Mouse (Mus musculus) intestine, embryonic 15.5 days (tissue): ENCODE results near the gene Narf. TPM values are rescaled to one million over a fixed set of nuclear protein-coding genes. Genes with fewer than 3 reads are reported as not detected.
A peak's percentile ranks its signal among the peaks of the same experiment; 100 is the strongest.

ENCODE experiments used
- ATAC-seq: fragments of 200-750 bp; cut with Nextera tagmentation; 2 replicates; pipeline ENCODE4 v1.8.0; 2017; ENCODE audit warnings: moderate TSS enrichment, moderate library complexity
- H3K27ac ChIP-seq: fragments of 300-500 bp; sonication (generic); 2 replicates; pipeline ENCODE4 v1.5.1; 2015; ENCODE audit warnings: mild to moderate bottlenecking, inconsistent platforms
- H3K27me3 ChIP-seq: fragments of 300-500 bp; sonication (generic); replicated peaks from 2 replicates; pipeline ENCODE4 v1.6.1; 2015; ENCODE audit warnings: inconsistent platforms
- H3K36me3 ChIP-seq: fragments of 300-500 bp; sonication (generic); 2 replicates; pipeline ENCODE4 v1.6.1; 2015; ENCODE audit warnings: inconsistent platforms
- H3K4me1 ChIP-seq: fragments of 300-500 bp; sonication (generic); replicated peaks from 2 replicates; pipeline ENCODE4 v1.6.1; 2015; ENCODE audit warnings: inconsistent platforms
- H3K4me2 ChIP-seq: fragments of 300-500 bp; sonication (generic); replicated peaks from 2 replicates; pipeline ENCODE4 v1.6.1; 2015; ENCODE audit warnings: mild to moderate bottlenecking, inconsistent platforms
- H3K4me3 ChIP-seq: fragments of 300-500 bp; sonication (generic); replicated peaks from 2 replicates; pipeline ENCODE4 v1.5.1; 2015; ENCODE audit warnings: inconsistent platforms
- H3K9ac ChIP-seq: fragments of 300-500 bp; sonication (generic); 2 replicates; pipeline ENCODE4 v1.6.1; 2015; ENCODE audit warnings: inconsistent platforms
- H3K9me3 ChIP-seq: fragments of 300-500 bp; sonication (generic); 2 replicates; pipeline ENCODE4 v1.6.1; 2016; ENCODE audit warnings: inconsistent platforms
- WGBS: fragments of 180-500 bp; shearing (Covaris S2); methylation state at CpG from one replicate; pipeline ENCODE4 v1.1.7; 2015; 5-methylcytosine and 5-hydroxymethylcytosine counted together
- polyA plus RNA-seq: library from polyadenylated mRNA; unstranded; fragments of >200 nt; fragmentation: Nextera tagmentation; extraction: Ambion mirVana; gene quantifications from 2 replicates; pipeline ENCODE4 v1.2.1, GENCODE M21; 2015

The Narf gene
- polyA plus RNA-seq, 1 experiment from 2014 or later, result 42.2 TPM

DNA sequence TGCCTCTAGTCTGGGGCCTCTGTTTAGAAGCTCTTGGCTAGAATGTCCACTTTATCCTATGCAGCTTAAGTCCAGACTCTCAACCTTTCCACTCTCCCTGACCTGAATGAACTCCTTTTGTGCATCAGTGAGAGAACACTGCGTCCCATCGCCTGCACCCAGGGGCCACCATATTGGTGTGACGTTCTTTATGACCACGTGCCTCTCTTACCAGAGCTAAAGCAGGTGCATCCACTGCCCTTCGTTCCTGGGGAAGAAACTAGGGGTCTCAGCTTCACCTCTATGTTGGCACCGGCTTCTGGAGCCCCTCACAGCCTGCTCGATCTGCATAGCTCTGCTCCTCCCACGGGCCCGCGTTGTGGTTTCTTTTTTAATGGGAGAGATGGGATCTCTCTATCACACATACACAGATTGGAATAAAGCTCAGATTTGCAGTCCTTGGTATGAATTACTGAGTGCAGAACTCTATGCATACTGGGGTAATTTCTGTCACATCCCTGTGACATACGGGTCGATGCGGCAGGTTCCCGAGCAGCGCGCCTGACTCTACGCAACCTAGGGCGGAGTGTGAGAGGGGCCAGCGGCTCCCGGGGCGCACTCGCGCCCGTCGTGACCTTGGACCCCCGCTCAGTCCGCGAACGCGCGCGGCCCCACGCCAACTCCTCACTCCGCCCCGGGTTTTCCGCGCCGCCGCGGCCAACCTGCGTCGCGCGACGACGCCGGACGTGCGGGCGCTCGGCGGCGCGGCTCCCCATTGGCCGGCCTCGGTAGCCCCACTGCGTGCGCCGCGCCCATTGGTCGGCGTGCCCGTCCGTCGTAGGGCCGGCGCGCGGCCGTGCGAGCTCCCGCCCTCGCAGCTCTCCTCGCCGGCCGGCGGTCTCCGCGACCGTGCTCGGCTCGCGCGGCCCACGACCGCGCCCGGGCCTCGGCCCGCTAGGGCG, 22.4 kb downstream of the Narf start, which contains the start of gene Foxk2:
TSS of gene Foxk2 (plus strand) at position 831 of the 941 bp plus-strand sequence.
- H3K9me3 ChIP-seq, result no peaks in the 10 kb centered on the region
- peak within 1 kb of the TSS; percentile 85 for H3K27ac ChIP-seq
- peak; percentile 99 for ATAC-seq
- peak within 1 kb of the TSS; percentile 89 for H3K4me2 ChIP-seq
- H3K4me3 ChIP-seq, result peak within 1 kb of the TSS; percentile 97
- H3K27me3 ChIP-seq, result no peaks in the 10 kb centered on the region
- H3K9ac ChIP-seq, result peak within 1 kb of the TSS; percentile 97
- H3K4me1 ChIP-seq, result peaks cover 10% of the 10 kb centered on the region
- under 1% methylated on average over 87 of the region's 91 CpGs for WGBS
- H3K36me3 ChIP-seq, result peaks cover 7% of the 10 kb centered on the region; the same call in 1 of the 2 replicates

DNA sequence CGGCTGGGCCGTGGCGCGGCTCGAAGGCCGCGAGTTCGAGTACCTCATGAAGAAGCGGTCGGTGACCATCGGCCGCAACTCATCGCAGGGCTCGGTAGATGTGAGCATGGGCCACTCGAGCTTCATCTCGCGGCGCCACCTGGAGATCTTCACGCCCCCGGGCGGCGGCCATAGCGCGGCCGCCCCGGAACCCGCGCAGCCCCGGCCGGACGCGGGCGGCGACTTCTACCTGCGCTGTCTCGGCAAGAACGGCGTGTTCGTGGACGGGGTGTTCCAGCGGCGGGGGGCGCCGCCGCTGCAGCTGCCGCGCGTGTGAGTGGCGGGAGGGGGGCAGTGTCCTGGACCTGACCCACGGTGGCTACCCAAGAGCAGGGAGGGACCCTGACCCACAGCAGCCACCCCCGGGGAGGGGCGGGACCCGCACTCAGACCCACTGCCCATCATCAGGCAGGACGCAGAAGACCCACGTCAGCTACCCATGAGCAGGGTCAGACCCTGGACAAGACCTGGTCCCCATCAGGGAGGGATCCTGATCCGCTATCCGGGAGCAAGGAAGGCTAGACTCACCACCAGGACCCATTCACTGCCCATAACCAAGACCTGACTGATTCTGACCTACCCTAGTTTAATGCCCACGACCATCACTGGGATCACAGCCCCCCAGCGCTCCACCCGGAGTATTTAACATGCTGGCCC, 23.3 kb downstream of the Narf start:
- H3K9ac ChIP-seq, result peak overlapping the region; percentile 97
- peaks cover 4% of the 10 kb centered on the region; the same call in 1 of the 2 replicates for H3K36me3 ChIP-seq
- peaks cover 10% of the 10 kb centered on the region for H3K4me1 ChIP-seq
- peak overlapping the region; percentile 89 for H3K4me2 ChIP-seq
- under 1% methylated on average over 59 of the region's 60 CpGs for WGBS
- H3K9me3 ChIP-seq, result no peaks in the 10 kb centered on the region
- peak; percentile 57 for ATAC-seq
- H3K27me3 ChIP-seq, result no peaks in the 10 kb centered on the region
- peak overlapping the region; percentile 72 for H3K27ac ChIP-seq
- H3K4me3 ChIP-seq, result peak overlapping the region; percentile 97

DNA sequence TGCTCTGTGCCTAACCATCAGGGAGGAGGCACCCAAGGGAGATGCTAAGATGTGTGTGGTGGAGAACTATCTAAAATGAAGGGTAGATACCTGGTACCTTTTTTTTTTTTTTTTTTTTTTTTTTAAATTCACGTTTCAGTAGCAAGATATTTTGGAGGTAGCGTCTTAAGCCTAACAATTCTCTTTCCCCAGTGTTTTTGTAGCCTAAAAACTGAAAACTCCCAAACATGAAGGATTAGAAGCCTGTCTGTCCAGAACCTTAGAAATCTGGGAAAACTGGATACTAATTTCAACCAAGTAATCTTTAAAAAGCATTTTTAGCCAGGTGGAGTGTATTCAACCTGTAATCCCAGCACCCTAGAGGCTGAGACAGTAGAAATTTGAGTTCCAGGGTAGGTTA, 24.0 kb downstream of the Narf start:
- no peaks in the 10 kb centered on the region for H3K9me3 ChIP-seq
- no peak overlapping the region for H3K27ac ChIP-seq

DNA sequence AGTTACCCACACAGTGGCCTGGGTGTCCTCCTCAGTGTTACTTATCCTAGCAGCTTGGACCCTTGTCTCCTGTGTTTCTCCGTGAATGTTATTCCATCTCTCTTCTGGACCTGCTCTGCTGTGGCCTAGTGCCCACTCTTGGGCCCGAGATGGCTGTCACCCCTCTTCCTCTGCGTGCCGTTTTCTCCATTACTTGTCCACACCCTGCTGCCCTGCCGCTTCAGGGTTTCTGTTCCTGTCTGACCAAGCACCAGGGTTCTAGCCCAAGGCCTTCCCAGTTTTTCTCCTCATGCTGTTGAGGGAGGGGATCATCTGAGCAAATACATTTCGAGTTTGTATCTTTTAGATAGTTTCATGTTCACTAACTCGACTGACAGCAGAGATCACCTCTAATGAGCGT, 40.5 kb downstream of the Narf start:
- no peaks in the 10 kb centered on the region for H3K27me3 ChIP-seq
- no peak for ATAC-seq
- H3K27ac ChIP-seq, result no peak overlapping the region
- H3K4me2 ChIP-seq, result no peak overlapping the region
- 88% methylated on average over 8 of the region's 8 CpGs for WGBS
- H3K4me3 ChIP-seq, result no peak overlapping the region
- no peaks in the 10 kb centered on the region for H3K9me3 ChIP-seq
- H3K36me3 ChIP-seq, result 0 out of 2 replicates have a peak, but pooled peaks cover under 1% of the 10 kb centered on the region
- no peaks in the 10 kb centered on the region for H3K4me1 ChIP-seq
- H3K9ac ChIP-seq, result no peak overlapping the region

More for the DNA sequence above, 24.0 kb downstream of the Narf start:
- no peaks in the 10 kb centered on the region for H3K27me3 ChIP-seq
- H3K9ac ChIP-seq, result peak overlapping the region; percentile 97
- 41% methylated on average over 2 of the region's 2 CpGs for WGBS
- ATAC-seq, result no peak
- peak overlapping the region; percentile 89 for H3K4me2 ChIP-seq
- peaks cover 4% of the 10 kb centered on the region; the same call in 1 of the 2 replicates for H3K36me3 ChIP-seq
- H3K4me3 ChIP-seq, result peak overlapping the region; percentile 97
- H3K4me1 ChIP-seq, result peaks cover 10% of the 10 kb centered on the region

DNA sequence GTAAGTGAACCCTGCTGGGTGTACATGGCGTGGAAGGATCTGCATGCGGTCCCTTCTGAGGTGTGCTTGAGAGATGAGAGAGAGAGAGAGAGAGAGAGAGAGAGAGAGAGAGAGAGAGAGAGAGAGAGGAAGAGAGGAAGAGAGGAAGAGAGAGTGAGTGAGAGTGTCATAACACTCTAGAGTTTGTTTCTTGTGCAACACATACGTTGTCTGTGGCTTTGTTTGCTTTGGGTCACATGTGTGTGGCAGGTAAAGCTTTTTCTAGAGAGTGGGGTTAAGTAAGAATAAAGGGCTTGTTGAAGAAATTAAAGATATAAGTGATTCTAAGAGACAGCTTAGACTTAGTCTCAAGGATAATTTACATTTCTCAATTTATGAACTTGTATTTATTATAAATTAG, 41.0 kb downstream of the Narf start:
- Histone ChIP-seq H3K4me1 (no peaks in the 10 kb centered on the region), H3K4me2 (no peak overlapping the region), H3K36me3 (no peaks in the 10 kb centered on the region), H3K27ac (no peak overlapping the region), H3K9ac (no peak overlapping the region), H3K4me3 (no peak overlapping the region), H3K9me3 (no peaks in the 10 kb centered on the region), H3K27me3 (no peaks in the 10 kb centered on the region)
- no peak for ATAC-seq
- 82% methylated on average over 3 of the region's 3 CpGs for WGBS

DNA sequence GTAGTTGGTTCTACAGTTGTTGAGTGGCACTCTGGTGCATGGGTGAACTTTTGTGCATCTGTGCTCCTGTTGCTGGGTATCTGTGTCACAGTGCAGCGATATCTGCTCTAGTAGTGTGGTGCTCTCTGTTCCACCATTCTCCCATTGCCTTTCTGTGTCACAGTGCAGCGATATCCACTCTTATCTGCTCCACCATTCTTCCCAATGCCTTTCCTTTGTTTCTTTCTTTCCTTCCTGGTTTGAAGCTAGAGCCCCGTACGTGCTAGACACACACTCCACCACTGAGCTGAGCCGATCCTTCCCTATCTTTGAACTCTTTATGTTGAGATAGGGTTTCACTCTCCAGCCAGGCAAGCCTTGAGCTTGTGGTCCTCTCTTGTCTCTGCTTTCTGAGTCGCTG, 45.9 kb downstream of the Narf start:
- H3K27ac ChIP-seq, result no peak overlapping the region
- 71% methylated on average over 6 of the region's 6 CpGs for WGBS
- ATAC-seq, result peak; percentile 72

DNA sequence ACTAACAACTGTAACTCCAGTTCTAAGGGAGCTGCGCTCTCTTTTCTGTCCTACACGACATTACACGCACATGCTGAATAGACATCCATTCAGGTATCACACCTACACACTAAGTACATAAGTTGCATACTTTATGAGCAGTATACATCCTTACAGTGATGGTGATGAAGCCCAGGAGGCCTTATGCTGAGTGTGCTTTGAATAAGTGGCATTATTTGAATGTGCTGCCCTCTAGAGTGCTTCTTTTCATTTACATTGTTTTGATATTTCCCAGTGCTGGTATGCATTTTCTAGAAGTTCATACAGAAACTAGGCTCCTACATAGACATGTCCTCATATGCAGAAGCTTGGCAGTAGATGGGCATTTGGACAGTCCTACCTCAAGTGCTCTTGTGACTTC, 52.8 kb downstream of the Narf start:
- 93% methylated on average over 3 of the region's 3 CpGs for WGBS

More for the DNA sequence above, 45.9 kb downstream of the Narf start:
- Histone ChIP-seq H3K9ac (no peak overlapping the region), H3K36me3 (peaks cover 9% of the 10 kb centered on the region; the same call in 1 of the 2 replicates), H3K4me2 (no peak overlapping the region), H3K4me3 (no peak overlapping the region), H3K27me3 (no peaks in the 10 kb centered on the region), H3K4me1 (no peaks in the 10 kb centered on the region), H3K9me3 (no peaks in the 10 kb centered on the region)

DNA sequence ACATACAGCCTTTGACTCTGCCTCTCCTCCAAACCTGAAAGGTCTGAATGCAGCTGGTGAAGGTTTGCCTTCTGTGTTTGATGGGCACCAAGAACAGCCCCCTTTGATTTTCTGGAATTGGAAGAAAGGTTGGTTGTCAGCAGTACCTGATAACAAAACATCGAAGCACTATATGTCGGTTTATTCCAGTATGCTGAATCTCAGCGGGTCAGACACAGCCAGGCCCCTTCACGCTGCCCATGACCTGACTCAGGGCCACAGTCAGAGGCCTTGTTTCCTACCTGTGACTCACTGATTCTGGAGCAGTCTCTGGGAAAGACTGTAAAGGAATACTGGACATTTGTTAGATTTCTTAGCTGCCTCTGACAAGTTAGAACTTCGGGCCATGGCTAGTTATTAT, 57.7 kb downstream of the Narf start:
- H3K9ac ChIP-seq, result no peak overlapping the region
- no peaks in the 10 kb centered on the region for H3K9me3 ChIP-seq
- no peak overlapping the region for H3K27ac ChIP-seq
- WGBS, result 93% methylated on average over 5 of the region's 5 CpGs
- no peak overlapping the region for H3K4me3 ChIP-seq
- peaks cover 38% of the 10 kb centered on the region for H3K36me3 ChIP-seq
- H3K4me1 ChIP-seq, result no peaks in the 10 kb centered on the region
- no peaks in the 10 kb centered on the region for H3K27me3 ChIP-seq
- no peak for ATAC-seq
- H3K4me2 ChIP-seq, result no peak overlapping the region

More for the DNA sequence above, 52.8 kb downstream of the Narf start:
- Histone ChIP-seq H3K9ac (no peak overlapping the region), H3K27me3 (no peaks in the 10 kb centered on the region), H3K36me3 (peaks cover 19% of the 10 kb centered on the region), H3K27ac (no peak overlapping the region), H3K9me3 (no peaks in the 10 kb centered on the region), H3K4me3 (no peak overlapping the region), H3K4me2 (no peak overlapping the region), H3K4me1 (no peaks in the 10 kb centered on the region)
- no peak for ATAC-seq

DNA sequence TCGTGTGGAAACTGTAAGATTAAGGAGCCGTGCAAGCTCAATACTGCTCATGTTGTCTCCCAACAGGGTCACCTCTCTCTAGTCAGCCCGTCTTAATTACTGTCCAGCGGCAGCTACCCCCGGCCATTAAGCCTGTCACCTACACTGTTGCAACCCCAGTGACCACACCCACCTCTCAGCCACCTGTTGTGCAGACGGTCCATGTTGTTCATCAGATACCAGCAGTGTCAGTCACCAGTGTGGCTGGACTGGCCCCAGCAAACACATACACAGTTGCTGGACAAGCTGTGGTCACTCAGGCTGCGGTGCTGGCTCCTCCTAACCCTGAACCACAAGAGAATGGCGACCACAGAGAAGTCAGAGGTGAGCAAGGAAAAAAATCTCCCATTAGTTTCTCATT, 61.4 kb downstream of the Narf start:
- Histone ChIP-seq H3K9me3 (no peaks in the 10 kb centered on the region), H3K36me3 (peaks cover 45% of the 10 kb centered on the region), H3K9ac (no peak overlapping the region), H3K4me3 (no peak overlapping the region), H3K4me2 (no peak overlapping the region), H3K27me3 (no peaks in the 10 kb centered on the region), H3K27ac (no peak overlapping the region), H3K4me1 (no peaks in the 10 kb centered on the region)
- 85% methylated on average over 8 of the region's 8 CpGs for WGBS
- no peak for ATAC-seq

DNA sequence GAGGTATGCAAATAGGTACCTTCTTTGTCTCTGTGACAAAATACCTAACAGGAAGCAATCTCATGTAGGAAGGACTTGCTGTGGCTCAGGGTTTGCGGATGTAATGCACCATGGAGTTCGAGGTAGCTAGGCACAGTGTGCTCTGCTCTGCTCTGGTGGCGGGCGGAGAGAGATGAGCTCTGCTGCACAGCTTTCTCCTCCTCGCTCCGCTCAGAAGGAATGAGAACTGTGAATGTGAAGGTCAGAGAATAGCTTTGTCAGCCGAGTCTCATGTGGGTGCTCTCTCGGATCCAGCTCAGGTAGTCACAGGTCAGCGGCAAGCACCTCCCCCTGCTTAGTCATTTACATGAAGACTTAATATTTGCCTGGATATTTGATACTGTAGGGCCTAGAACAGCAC, 63.2 kb downstream of the Narf start:
- Histone ChIP-seq H3K36me3 (peaks cover 47% of the 10 kb centered on the region), H3K9me3 (no peaks in the 10 kb centered on the region), H3K27ac (no peak overlapping the region), H3K4me1 (no peaks in the 10 kb centered on the region), H3K27me3 (no peaks in the 10 kb centered on the region), H3K9ac (no peak overlapping the region), H3K4me2 (no peak overlapping the region), H3K4me3 (no peak overlapping the region)
- 93% methylated on average over 9 of the region's 9 CpGs for WGBS
- ATAC-seq, result no peak

DNA sequence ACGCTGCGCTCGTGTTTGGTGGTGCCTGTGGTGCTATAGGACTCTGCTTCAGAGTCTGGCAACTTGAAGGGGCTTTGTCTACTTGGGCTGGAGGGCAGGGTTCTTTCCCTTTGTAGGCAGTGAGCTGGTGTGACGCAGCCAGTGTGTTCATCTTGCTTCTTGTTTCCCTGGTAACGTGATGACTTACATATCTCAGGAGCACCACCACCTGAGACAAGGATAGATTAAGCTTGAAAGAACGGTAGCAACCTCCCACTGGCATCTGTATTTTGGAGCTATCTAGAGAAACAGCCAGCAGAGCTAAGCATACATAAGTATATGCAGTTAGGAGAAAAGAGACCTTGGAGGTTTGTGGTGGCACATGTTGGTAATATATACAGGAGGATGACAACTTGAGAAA, 68.3 kb downstream of the Narf start:
- peaks cover 34% of the 10 kb centered on the region for H3K36me3 ChIP-seq
- no peak overlapping the region for H3K9ac ChIP-seq
- no peak for ATAC-seq
- no peaks in the 10 kb centered on the region for H3K9me3 ChIP-seq
- 89% methylated on average over 6 of the region's 6 CpGs for WGBS
- H3K4me2 ChIP-seq, result no peak overlapping the region
- no peak overlapping the region for H3K27ac ChIP-seq
- no peaks in the 10 kb centered on the region for H3K4me1 ChIP-seq
- no peak overlapping the region for H3K4me3 ChIP-seq
- H3K27me3 ChIP-seq, result no peaks in the 10 kb centered on the region
